Mouse (Mus musculus) midbrain, postnatal 0 days (tissue): Measurements from ENCODE around the gene Arhgap22. TPM values are rescaled to one million over a fixed set of nuclear protein-coding genes. Genes with fewer than 3 reads are reported as not detected.

Experiments used
- ATAC-seq: fragments of 200-750 bp; cut with Nextera tagmentation; 2 replicates; pipeline ENCODE4 v1.8.0; 2017; ENCODE audit warnings: moderate number of reproducible peaks, mild to moderate bottlenecking, moderate TSS enrichment, moderate library complexity; ENCODE audit not compliant: low FRiP score
- DNase-seq: peaks from one replicate; pipeline ENCODE4 v3.0.0-alpha.2; 2015; ENCODE audit warnings: low spot score
- H3K27ac ChIP-seq: fragments of 300-500 bp; sonication (generic); 2 replicates; pipeline ENCODE4 v1.5.1; 2014; ENCODE audit warnings: low read depth, mild to moderate bottlenecking, low read length, mixed read lengths
- H3K27me3 ChIP-seq: fragments of 300-500 bp; sonication (generic); 2 replicates; pipeline ENCODE4 v1.6.1; 2014; ENCODE audit warnings: low read length, control low read depth, mixed read lengths; ENCODE audit not compliant: insufficient read depth
- H3K36me3 ChIP-seq: fragments of 300-500 bp; sonication (generic); 2 replicates; pipeline ENCODE4 v1.6.1; 2014; ENCODE audit warnings: low read length, control low read depth, mixed read lengths; ENCODE audit not compliant: insufficient read depth
- H3K4me1 ChIP-seq: fragments of 300-500 bp; sonication (generic); 2 replicates; pipeline ENCODE4 v1.6.1; 2014; ENCODE audit warnings: mild to moderate bottlenecking, control low read depth, antibody characterized with exemption, low read length, mixed read lengths; ENCODE audit not compliant: insufficient read depth
- H3K4me2 ChIP-seq: fragments of 300-500 bp; sonication (generic); 2 replicates; pipeline ENCODE4 v1.6.1; 2014; ENCODE audit warnings: low read depth, mild to moderate bottlenecking, low read length, mixed read lengths; ENCODE audit not compliant: poor library complexity, severe bottlenecking
- H3K4me3 ChIP-seq: fragments of 300-500 bp; sonication (generic); 2 replicates; pipeline ENCODE4 v1.5.1; 2014; ENCODE audit warnings: low read depth, mild to moderate bottlenecking, low read length, moderate library complexity
- H3K9ac ChIP-seq: fragments of 300-500 bp; sonication (generic); replicated peaks from 2 replicates; pipeline ENCODE4 v1.6.1; 2014; ENCODE audit warnings: mild to moderate bottlenecking, low read length, moderate library complexity, mixed read lengths; ENCODE audit not compliant: poor library complexity, severe bottlenecking
- H3K9me3 ChIP-seq: fragments of 300-500 bp; sonication (generic); 2 replicates; pipeline ENCODE4 v1.6.1; 2016; ENCODE audit warnings: low read length, control low read depth
- CTCF ChIP-seq: IDR thresholded peaks from 2 replicates; pipeline ENCODE4 v1.5.1; 2016; ENCODE audit warnings: antibody characterized with exemption, mild to moderate bottlenecking
- WGBS: fragments of 180-500 bp; shearing (Covaris S2); extraction: QIAGEN DNeasy Blood & Tissue Kit; methylation state at CpG from one replicate; pipeline ENCODE4 v1.1.7; 2014; 5-methylcytosine and 5-hydroxymethylcytosine counted together
- polyA plus RNA-seq: library from polyadenylated mRNA; unstranded; fragments of >200 nt; fragmentation: Nextera tagmentation; extraction: Ambion mirVana; gene quantifications from 2 replicates; pipeline ENCODE4 v1.2.1, GENCODE M21; 2015
- total RNA-seq: library from RNA; depleted of rRNA; stranded (reverse); fragments of >200 nt; gene quantifications from 2 replicates; pipeline ENCODE4 v1.2.3, GENCODE M21; 2014

Arhgap22 gene
- total and polyA plus RNA-seq, 2 experiments from 2014 or later: 3.4 to 4.2 TPM

- H3K4me1 ChIP-seq: 0 out of 2 replicates have a peak, but pooled peaks cover 3% of the 10 kb centered on the region
- no peak overlapping the region for H3K4me2 ChIP-seq
- H3K9ac ChIP-seq: no peak overlapping the region
- DNase-seq (no peak), ATAC-seq (no peak)
- TF ChIP-seq CTCF: no peak
- no peak overlapping the region for H3K4me3 ChIP-seq
- H3K9me3 ChIP-seq: no peaks in the 10 kb centered on the region
- no peaks in the 10 kb centered on the region for H3K36me3 ChIP-seq
- WGBS: 47% methylated on average over 10 of the region's 10 CpGs
- no peak overlapping the region for H3K27ac ChIP-seq
- H3K27me3 ChIP-seq: no peaks in the 10 kb centered on the region; the same call in 1 of the 2 replicates
Measured at GRCm38 (mm10) chr14:33362807-33363206, 149.0 kb downstream of the Arhgap22 start.

GRCm38 (mm10) chr14:33363611-33364010 is 149.8 kb downstream of the Arhgap22 start:
- H3K4me3 ChIP-seq: no peak overlapping the region
- H3K9ac ChIP-seq: no peak overlapping the region
- H3K36me3 ChIP-seq: no peaks in the 10 kb centered on the region
- TF ChIP-seq CTCF: no peak
- no peak overlapping the region for H3K4me2 ChIP-seq
- WGBS: 92% methylated on average over 5 of the region's 5 CpGs
- DNase-seq (no peak), ATAC-seq (no peak)
- no peaks in the 10 kb centered on the region for H3K9me3 ChIP-seq
- no peak overlapping the region for H3K27ac ChIP-seq
- no peaks in the 10 kb centered on the region; the same call in 1 of the 2 replicates for H3K27me3 ChIP-seq
- H3K4me1 ChIP-seq: 0 out of 2 replicates have a peak, but pooled peaks cover 3% of the 10 kb centered on the region

- TF ChIP-seq CTCF: no peak
- WGBS: 97% methylated on average over 2 of the region's 2 CpGs
- Histone ChIP-seq H3K9ac (no peak overlapping the region), H3K36me3 (no peaks in the 10 kb centered on the region), H3K4me3 (no peak overlapping the region), H3K9me3 (no peaks in the 10 kb centered on the region), H3K27me3 (no peaks in the 10 kb centered on the region; the same call in 1 of the 2 replicates), H3K4me1 (0 out of 2 replicates have a peak, but pooled peaks cover 3% of the 10 kb centered on the region), H3K4me2 (no peak overlapping the region), H3K27ac (no peak overlapping the region)
- ATAC-seq (no peak), DNase-seq (no peak)
Measured at GRCm38 (mm10) chr14:33364061-33364460, 150.2 kb downstream of the Arhgap22 start.

- no peak for ATAC-seq
- 69% methylated on average over 30 of the region's 30 CpGs for WGBS
- Histone ChIP-seq H3K4me2 (no peak overlapping the region), H3K4me1 (0 out of 2 replicates have a peak, but pooled peaks cover 3% of the 10 kb centered on the region), H3K36me3 (no peaks in the 10 kb centered on the region), H3K27ac (no peak overlapping the region), H3K9ac (no peak overlapping the region), H3K4me3 (no peak overlapping the region), H3K9me3 (no peaks in the 10 kb centered on the region), H3K27me3 (no peaks in the 10 kb centered on the region; the same call in 1 of the 2 replicates)
- peak; percentile 36 for DNase-seq
- no peak for TF ChIP-seq CTCF
Measured at GRCm38 (mm10) chr14:33366891-33367777, 153.3 kb downstream of the Arhgap22 start.

- 0 out of 2 replicates have a peak, but pooled peaks cover 3% of the 10 kb centered on the region for H3K4me1 ChIP-seq
- H3K9ac ChIP-seq: no peak overlapping the region
- H3K4me2 ChIP-seq: no peak overlapping the region
- no peak for TF ChIP-seq CTCF
- no peaks in the 10 kb centered on the region for H3K9me3 ChIP-seq
- no peak overlapping the region for H3K27ac ChIP-seq
- no peaks in the 10 kb centered on the region for H3K36me3 ChIP-seq
- no peak for DNase-seq
- H3K4me3 ChIP-seq: no peak overlapping the region
- ATAC-seq: no peak
- 88% methylated on average over 12 of the region's 12 CpGs for WGBS
- no peaks in the 10 kb centered on the region for H3K27me3 ChIP-seq
Measured at GRCm38 (mm10) chr14:33369375-33369774, 155.5 kb downstream of the Arhgap22 start.

- Histone ChIP-seq H3K4me3 (no peak overlapping the region), H3K9me3 (no peaks in the 10 kb centered on the region), H3K36me3 (no peaks in the 10 kb centered on the region), H3K27ac (no peak overlapping the region), H3K4me1 (0 out of 2 replicates have a peak, but pooled peaks cover 3% of the 10 kb centered on the region), H3K4me2 (no peak overlapping the region), H3K9ac (no peak overlapping the region), H3K27me3 (no peaks in the 10 kb centered on the region)
- no peak for TF ChIP-seq CTCF
- no peak for ATAC-seq
- 19% methylated on average over 7 of the region's 7 CpGs for WGBS
- no peak for DNase-seq
Measured at GRCm38 (mm10) chr14:33370056-33370455, 156.2 kb downstream of the Arhgap22 start.
